Mouse (Mus musculus) liver, embryonic 15.5 days (tissue): ENCODE data around the gene Fam19a5. TPM values are rescaled to one million over a fixed set of nuclear protein-coding genes. Genes with fewer than 3 reads are reported as not detected.
A peak's percentile ranks its signal among the peaks of the same experiment; 100 is the strongest.

Experiments
- ATAC-seq: fragments of 200-750 bp; cut with Nextera tagmentation; 2 replicates; pipeline ENCODE4 v1.8.0; 2017; ENCODE audit warnings: moderate number of reproducible peaks, mild to moderate bottlenecking, moderate library complexity; ENCODE audit not compliant: insufficient read depth
- H3K27ac ChIP-seq: fragments of 300-500 bp; sonication (generic); replicated peaks from 2 replicates; pipeline ENCODE4 v1.5.1; 2015; ENCODE audit warnings: mild to moderate bottlenecking, inconsistent platforms
- H3K27me3 ChIP-seq: fragments of 300-500 bp; sonication (generic); 2 replicates; pipeline ENCODE4 v1.6.1; 2015; ENCODE audit warnings: mild to moderate bottlenecking, inconsistent platforms
- H3K36me3 ChIP-seq: fragments of 300-500 bp; sonication (generic); replicated peaks from 2 replicates; pipeline ENCODE4 v1.6.1; 2015; ENCODE audit warnings: moderate library complexity, mild to moderate bottlenecking, inconsistent platforms
- H3K4me1 ChIP-seq: fragments of 300-500 bp; sonication (generic); replicated peaks from 2 replicates; pipeline ENCODE4 v1.6.1; 2015; ENCODE audit warnings: inconsistent platforms
- H3K4me2 ChIP-seq: fragments of 300-500 bp; sonication (generic); 2 replicates; pipeline ENCODE4 v1.6.1; 2015; ENCODE audit warnings: moderate library complexity, mild to moderate bottlenecking, inconsistent platforms
- H3K4me3 ChIP-seq: fragments of 300-500 bp; sonication (generic); replicated peaks from 2 replicates; pipeline ENCODE4 v1.5.1; 2015; ENCODE audit warnings: mild to moderate bottlenecking, inconsistent platforms
- H3K9ac ChIP-seq: fragments of 300-500 bp; sonication (generic); 2 replicates; pipeline ENCODE4 v1.6.1; 2015; ENCODE audit warnings: moderate library complexity, mild to moderate bottlenecking, inconsistent platforms
- H3K9me3 ChIP-seq: fragments of 300-500 bp; sonication (generic); replicated peaks from 2 replicates; pipeline ENCODE4 v1.6.1; 2016; ENCODE audit warnings: inconsistent platforms
- WGBS: fragments of 180-500 bp; shearing (Covaris S2); methylation state at CpG from one replicate; pipeline ENCODE4 v1.1.7; 2015; ENCODE audit warnings: mixed read lengths; ENCODE audit not compliant: insufficient replicate concordance; 5-methylcytosine and 5-hydroxymethylcytosine counted together
- polyA plus RNA-seq: library from polyadenylated mRNA; unstranded; fragments of >200 nt; fragmentation: Nextera tagmentation; extraction: Ambion mirVana; gene quantifications from 2 replicates; pipeline ENCODE4 v1.2.1, GENCODE M21; 2015

Fam19a5 gene
- polyA plus RNA-seq, 1 experiment from 2014 or later = not detected

GRCm38 (mm10) chr15:87597149-87597548 is 53.0 kb downstream of the Fam19a5 start:
- no peaks in the 10 kb centered on the region for H3K36me3 ChIP-seq
- H3K9me3 ChIP-seq = no peaks in the 10 kb centered on the region
- no peak overlapping the region for H3K4me2 ChIP-seq
- H3K27me3 ChIP-seq = no peaks in the 10 kb centered on the region
- no peaks in the 10 kb centered on the region for H3K4me1 ChIP-seq
- H3K9ac ChIP-seq = no peak overlapping the region
- 55% methylated on average over 4 of the region's 4 CpGs for WGBS
- H3K27ac ChIP-seq = no peak overlapping the region
- ATAC-seq = no peak
- H3K4me3 ChIP-seq = no peak overlapping the region

GRCm38 (mm10) chr15:87597766-87598165 is 53.7 kb downstream of the Fam19a5 start:
- Histone ChIP-seq H3K9me3 (no peaks in the 10 kb centered on the region), H3K27ac (no peak overlapping the region), H3K9ac (no peak overlapping the region), H3K4me1 (no peaks in the 10 kb centered on the region), H3K4me2 (no peak overlapping the region), H3K36me3 (no peaks in the 10 kb centered on the region), H3K4me3 (no peak overlapping the region), H3K27me3 (no peaks in the 10 kb centered on the region)
- 70% methylated on average over 4 of the region's 4 CpGs for WGBS
- ATAC-seq = no peak

- 66% methylated on average over 4 of the region's 4 CpGs for WGBS
- Histone ChIP-seq H3K4me3 (no peak overlapping the region), H3K27ac (no peak overlapping the region), H3K27me3 (no peaks in the 10 kb centered on the region), H3K4me2 (no peak overlapping the region), H3K9ac (no peak overlapping the region), H3K36me3 (no peaks in the 10 kb centered on the region), H3K9me3 (no peaks in the 10 kb centered on the region), H3K4me1 (no peaks in the 10 kb centered on the region)
- ATAC-seq = no peak
Measured at GRCm38 (mm10) chr15:87598636-87599035, 54.5 kb downstream of the Fam19a5 start.

- H3K27me3 ChIP-seq = no peaks in the 10 kb centered on the region
- WGBS = 48% methylated on average over 1 of the region's 1 CpGs
- no peak overlapping the region for H3K4me2 ChIP-seq
- H3K4me3 ChIP-seq = no peak overlapping the region
- no peak for ATAC-seq
- H3K36me3 ChIP-seq = no peaks in the 10 kb centered on the region
- no peaks in the 10 kb centered on the region for H3K4me1 ChIP-seq
- no peak overlapping the region for H3K27ac ChIP-seq
- no peak overlapping the region for H3K9ac ChIP-seq
- no peaks in the 10 kb centered on the region for H3K9me3 ChIP-seq
Measured at GRCm38 (mm10) chr15:87603316-87603715, 59.2 kb downstream of the Fam19a5 start.

GRCm38 (mm10) chr15:87605504-87606280 is 61.6 kb downstream of the Fam19a5 start:
- H3K9me3 ChIP-seq = no peaks in the 10 kb centered on the region
- ATAC-seq = no peak
- no peak overlapping the region for H3K27ac ChIP-seq
- H3K9ac ChIP-seq = no peak overlapping the region
- no peak overlapping the region for H3K4me2 ChIP-seq
- H3K36me3 ChIP-seq = no peaks in the 10 kb centered on the region
- H3K4me3 ChIP-seq = no peak overlapping the region
- 39% methylated on average over 9 of the region's 9 CpGs for WGBS
- no peaks in the 10 kb centered on the region for H3K27me3 ChIP-seq
- no peaks in the 10 kb centered on the region for H3K4me1 ChIP-seq

GRCm38 (mm10) chr15:87606702-87607101 is 62.6 kb downstream of the Fam19a5 start:
- no peak for ATAC-seq
- H3K9ac ChIP-seq = no peak overlapping the region
- no peak overlapping the region for H3K27ac ChIP-seq
- H3K36me3 ChIP-seq = no peaks in the 10 kb centered on the region
- H3K4me3 ChIP-seq = no peak overlapping the region
- no peak overlapping the region for H3K4me2 ChIP-seq
- H3K27me3 ChIP-seq = no peaks in the 10 kb centered on the region
- H3K9me3 ChIP-seq = no peaks in the 10 kb centered on the region
- WGBS = 54% methylated on average over 10 of the region's 10 CpGs
- no peaks in the 10 kb centered on the region for H3K4me1 ChIP-seq

- no peak overlapping the region for H3K4me3 ChIP-seq
- H3K4me1 ChIP-seq = no peaks in the 10 kb centered on the region
- ATAC-seq = no peak
- no peak overlapping the region for H3K4me2 ChIP-seq
- 63% methylated on average over 1 of the region's 1 CpGs for WGBS
- H3K27me3 ChIP-seq = no peaks in the 10 kb centered on the region
- no peaks in the 10 kb centered on the region for H3K9me3 ChIP-seq
- no peak overlapping the region for H3K27ac ChIP-seq
- H3K9ac ChIP-seq = no peak overlapping the region
- H3K36me3 ChIP-seq = no peaks in the 10 kb centered on the region
Measured at GRCm38 (mm10) chr15:87609236-87609635, 65.1 kb downstream of the Fam19a5 start.

- no peak overlapping the region for H3K9ac ChIP-seq
- H3K27ac ChIP-seq = no peak overlapping the region
Measured at GRCm38 (mm10) chr15:87623966-87624609, 80.0 kb downstream of the Fam19a5 start.

GRCm38 (mm10) chr15:87624610-87625091 is 80.6 kb downstream of the Fam19a5 start:
- peak overlapping the region; percentile 42 for H3K4me3 ChIP-seq
- H3K4me1 ChIP-seq = no peaks in the 10 kb centered on the region
- H3K27ac ChIP-seq = no peak overlapping the region
- no peak overlapping the region for H3K9ac ChIP-seq
- WGBS = 1% methylated on average over 46 of the region's 76 CpGs
- H3K9me3 ChIP-seq = no peaks in the 10 kb centered on the region
- ATAC-seq = no peak
- H3K36me3 ChIP-seq = no peaks in the 10 kb centered on the region
- H3K4me2 ChIP-seq = peak overlapping the region; percentile 62
- H3K27me3 ChIP-seq = peaks cover 66% of the 10 kb centered on the region

More at GRCm38 (mm10) chr15:87623966-87624609, 80.0 kb downstream of the Fam19a5 start:
- 2% methylated on average over 81 of the region's 86 CpGs for WGBS
- Histone ChIP-seq H3K36me3 (no peaks in the 10 kb centered on the region), H3K4me2 (peak overlapping the region; percentile 62), H3K27me3 (peaks cover 66% of the 10 kb centered on the region), H3K4me3 (peak overlapping the region; percentile 42), H3K4me1 (no peaks in the 10 kb centered on the region), H3K9me3 (no peaks in the 10 kb centered on the region)
- ATAC-seq = peak; percentile 57

GRCm38 (mm10) chr15:87625236-87626023 is 81.3 kb downstream of the Fam19a5 start:
- 1% methylated on average over 56 of the region's 68 CpGs for WGBS

GRCm38 (mm10) chr15:87635272-87635671 is 91.2 kb downstream of the Fam19a5 start:
- H3K4me1 ChIP-seq = no peaks in the 10 kb centered on the region
- no peaks in the 10 kb centered on the region for H3K36me3 ChIP-seq
- H3K9ac ChIP-seq = no peak overlapping the region
- H3K27ac ChIP-seq = no peak overlapping the region
- no peaks in the 10 kb centered on the region for H3K27me3 ChIP-seq
- no peak overlapping the region for H3K4me3 ChIP-seq
- H3K4me2 ChIP-seq = no peak overlapping the region
- ATAC-seq = no peak
- 69% methylated on average over 5 of the region's 5 CpGs for WGBS
- no peaks in the 10 kb centered on the region for H3K9me3 ChIP-seq

More at GRCm38 (mm10) chr15:87625236-87626023, 81.3 kb downstream of the Fam19a5 start:
- no peak for ATAC-seq
- no peak overlapping the region for H3K27ac ChIP-seq
- peak overlapping the region; percentile 42; the same call in 1 of the 2 replicates for H3K4me3 ChIP-seq
- H3K27me3 ChIP-seq = peaks cover 66% of the 10 kb centered on the region
- peak overlapping the region; percentile 62 for H3K4me2 ChIP-seq
- no peaks in the 10 kb centered on the region for H3K36me3 ChIP-seq
- no peaks in the 10 kb centered on the region for H3K4me1 ChIP-seq
- no peaks in the 10 kb centered on the region for H3K9me3 ChIP-seq
- no peak overlapping the region for H3K9ac ChIP-seq
